Mouse (Mus musculus) liver, embryonic 14.5 days (tissue): ENCODE measurements around the gene Lasp1. TPM values are rescaled to one million over a fixed set of nuclear protein-coding genes. Genes with fewer than 3 reads are reported as not detected.

ENCODE experiments used
- ATAC-seq: fragments of 200-750 bp; cut with Nextera tagmentation; 2 replicates; pipeline ENCODE4 v1.8.0; 2017; ENCODE audit warnings: moderate number of reproducible peaks, mild to moderate bottlenecking, moderate library complexity; ENCODE audit not compliant: insufficient read depth
- DNase-seq, 3 experiments: peaks; one replicate each; pipeline ENCODE4 v3.0.0-alpha.2; 2012 to 2013; ENCODE audit warnings: low read depth in 3 of 3, low spot score in 3 of 3
- H3K27ac ChIP-seq: fragments of 300-500 bp; sonication (generic); 2 replicates; pipeline ENCODE4 v1.5.1; 2014; ENCODE audit warnings: moderate library complexity, mild to moderate bottlenecking, control low read depth, inconsistent platforms
- H3K27me3 ChIP-seq: fragments of 300-500 bp; sonication (generic); 2 replicates; pipeline ENCODE4 v1.6.1; 2014; ENCODE audit warnings: mild to moderate bottlenecking, low read length, moderate library complexity; ENCODE audit not compliant: control insufficient read depth, insufficient read depth
- H3K36me3 ChIP-seq: fragments of 300-500 bp; sonication (generic); replicated peaks from 2 replicates; pipeline ENCODE4 v1.6.1; 2014; ENCODE audit warnings: low read depth; ENCODE audit not compliant: control insufficient read depth, insufficient read depth
- H3K4me1 ChIP-seq, 2 experiments: fragments of 200-500 bp in 1 of 2; fragments of 300-500 bp in 1 of 2; sonication (generic) in 1 of 2; replicated peaks; 2 replicates each; pipeline ENCODE4 v1.6.1; 2012 to 2014; ENCODE audit warnings: antibody characterized with exemption in 1 of 2, inconsistent platforms in 1 of 2, low read length in 1 of 2; ENCODE audit not compliant: control insufficient read depth in 2 of 2, insufficient read depth in 2 of 2
- H3K4me2 ChIP-seq: fragments of 300-500 bp; sonication (generic); 2 replicates; pipeline ENCODE4 v1.6.1; 2014; ENCODE audit warnings: low read depth, mild to moderate bottlenecking, control low read depth, moderate library complexity
- H3K4me3 ChIP-seq, 2 experiments: fragments of 200-500 bp in 1 of 2; fragments of 300-500 bp in 1 of 2; sonication (generic) in 1 of 2; 2 replicates each; pipeline ENCODE4 v1.5.1; 2012 to 2014; ENCODE audit warnings: low read depth in 2 of 2, low read length in 2 of 2, mild to moderate bottlenecking in 2 of 2, control low read depth in 1 of 2, inconsistent platforms in 1 of 2, moderate library complexity in 1 of 2; ENCODE audit not compliant: insufficient read depth in 1 of 2
- H3K9ac ChIP-seq: fragments of 300-500 bp; sonication (generic); replicated peaks from 2 replicates; pipeline ENCODE4 v1.6.1; 2014; ENCODE audit warnings: mild to moderate bottlenecking, control low read depth, moderate library complexity
- H3K9me3 ChIP-seq: fragments of 300-500 bp; sonication (generic); 2 replicates; pipeline ENCODE4 v1.6.1; 2016; ENCODE audit warnings: low read length, mixed read lengths; ENCODE audit not compliant: control insufficient read depth
- CTCF ChIP-seq: IDR thresholded peaks from 2 replicates; pipeline ENCODE4 v1.5.1; 2016; ENCODE audit warnings: antibody characterized with exemption, low read depth, control low read depth
- EP300 ChIP-seq: IDR thresholded peaks from 2 replicates; pipeline ENCODE4 v1.6.1; 2016; ENCODE audit warnings: antibody characterized with exemption, low read depth
- WGBS: fragments of 180-500 bp; shearing (Covaris S2); extraction: QIAGEN DNeasy Blood & Tissue Kit; methylation state at CpG from one replicate; pipeline ENCODE4 v1.1.7; 2014; ENCODE audit not compliant: insufficient replicate concordance; 5-methylcytosine and 5-hydroxymethylcytosine counted together
- polyA plus RNA-seq, 2 experiments: library from polyadenylated mRNA; depleted of rRNA in 1 of 2; stranded (reverse) in 1 of 2; unstranded in 1 of 2; fragments of >200 nt; fragmentation: Nextera tagmentation in 1 of 2; extraction: Ambion mirVana in 1 of 2; gene quantifications; 2 replicates each; pipeline versions ENCODE4 v1.2.1 to v1.2.3; 2012 to 2014

Gene Lasp1
- polyA plus RNA-seq, 2 experiments, result 15.5 to 19.1 TPM

- WGBS, result 51% methylated on average over 5 of the region's 5 CpGs
- peaks cover 38% of the 10 kb centered on the region for H3K36me3 ChIP-seq
- H3K4me1 ChIP-seq, result peaks cover 7 to 11% of the 10 kb centered on the region in 2 experiments
- DNase-seq (no peak), ATAC-seq (peak; percentile 42; the same call in 1 of the 2 replicates)
- H3K4me2 ChIP-seq, result no peak overlapping the region
- no peaks in the 10 kb centered on the region for H3K9me3 ChIP-seq
- no peaks in the 10 kb centered on the region for H3K27me3 ChIP-seq
- no peak overlapping the region for H3K9ac ChIP-seq
- no peak overlapping the region for H3K27ac ChIP-seq
- no peak overlapping the region for H3K4me3 ChIP-seq
- TF ChIP-seq EP300 (no peak), CTCF (no peak)
These were observed 22.2 kb upstream of the Lasp1 start for GRCm38 (mm10) chr11:97776497-97777128.

DNA sequence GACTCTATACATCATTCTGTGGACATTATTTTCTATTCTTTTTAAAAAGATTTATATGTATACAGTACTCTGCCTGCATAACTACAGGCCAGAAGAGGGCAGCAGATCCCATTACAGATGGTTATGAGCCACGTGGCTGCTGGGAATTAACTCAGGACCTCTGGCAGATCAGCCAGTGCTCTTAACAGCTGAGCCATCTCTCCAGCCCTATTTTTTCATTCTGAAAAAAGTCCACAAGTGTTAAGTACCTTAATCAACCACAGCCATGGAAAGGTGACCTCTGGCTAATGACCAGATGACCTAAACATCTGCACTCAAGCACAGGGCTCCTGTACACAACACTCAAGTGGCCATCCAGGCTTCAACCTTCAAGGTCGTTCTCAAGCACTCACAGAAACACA lies 21.7 kb upstream of the Lasp1 start:
- Histone ChIP-seq H3K27ac (no peak overlapping the region), H3K27me3 (no peaks in the 10 kb centered on the region), H3K9ac (no peak overlapping the region), H3K4me2 (no peak overlapping the region), H3K9me3 (no peaks in the 10 kb centered on the region), H3K36me3 (peaks cover 38% of the 10 kb centered on the region), H3K4me1 (peaks cover 7 to 11% of the 10 kb centered on the region in 2 experiments), H3K4me3 (no peak overlapping the region)
- DNase-seq (no peak), ATAC-seq (peak; percentile 22; the same call in 1 of the 2 replicates)
- WGBS, result 39% methylated on average over 2 of the region's 2 CpGs
- peak; percentile 54 for TF ChIP-seq CTCF
- TF ChIP-seq EP300, result no peak

- TF ChIP-seq CTCF (no peak), EP300 (no peak)
- H3K4me1 ChIP-seq, result peaks cover 7 to 11% of the 10 kb centered on the region in 2 experiments
- H3K36me3 ChIP-seq, result peaks cover 38% of the 10 kb centered on the region
- no peak overlapping the region; the same call in 1 of the 2 replicates for H3K9ac ChIP-seq
- H3K9me3 ChIP-seq, result no peaks in the 10 kb centered on the region
- H3K27ac ChIP-seq, result no peak overlapping the region
- H3K4me3 ChIP-seq, result peak overlapping the region in 1 of 2 experiments; percentile 8; a peak in 1 of 4 replicates
- no peak for ATAC-seq
- peak overlapping the region; percentile 33 for H3K4me2 ChIP-seq
- DNase-seq, result no peak
- H3K27me3 ChIP-seq, result no peaks in the 10 kb centered on the region
- 80% methylated on average over 1 of the region's 1 CpGs for WGBS
These were observed 19.9 kb upstream of the Lasp1 start for GRCm38 (mm10) chr11:97778918-97779317.

- DNase-seq, result no peak
- Histone ChIP-seq H3K4me1 (peaks cover 7 to 11% of the 10 kb centered on the region in 2 experiments), H3K9me3 (no peaks in the 10 kb centered on the region), H3K27ac (peak overlapping the region; percentile 2), H3K9ac (peak overlapping the region; percentile 94), H3K4me3 (peak overlapping the region; percentile 79 to 83), H3K27me3 (no peaks in the 10 kb centered on the region), H3K4me2 (peak overlapping the region; percentile 87), H3K36me3 (peaks cover 38% of the 10 kb centered on the region)
- no peak for ATAC-seq
- TF ChIP-seq EP300, result no peak
- 27% methylated on average over 2 of the region's 2 CpGs for WGBS
These were observed 18.7 kb upstream of the Lasp1 start for GRCm38 (mm10) chr11:97779968-97780701.

DNA sequence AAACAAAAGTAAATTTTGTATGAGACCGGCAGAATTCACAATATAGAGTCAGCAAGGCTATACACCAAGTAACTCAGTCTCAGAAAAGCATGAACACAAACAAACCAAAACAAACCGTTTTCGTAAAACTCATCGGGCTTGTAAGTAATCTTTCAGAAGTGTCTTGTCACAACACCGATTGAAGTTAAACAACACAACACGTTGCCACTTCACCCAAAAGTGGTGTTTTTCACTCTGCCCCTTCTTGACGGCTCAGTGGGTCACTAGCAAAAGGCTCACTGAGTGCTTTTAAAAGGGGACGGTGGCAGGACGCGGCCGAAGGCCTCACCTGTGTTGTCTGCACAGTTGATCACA lies 17.3 kb upstream of the Lasp1 start:
- WGBS, result 0% methylated on average over 11 of the region's 11 CpGs
- TF ChIP-seq EP300 (no peak), CTCF (no peak)
- H3K4me2 ChIP-seq, result peak overlapping the region; percentile 87

More for the DNA sequence above, 17.3 kb upstream of the Lasp1 start:
- H3K36me3 ChIP-seq, result peaks cover 38% of the 10 kb centered on the region
- H3K9me3 ChIP-seq, result no peaks in the 10 kb centered on the region
- H3K27me3 ChIP-seq, result no peaks in the 10 kb centered on the region
- DNase-seq (no peak), ATAC-seq (no peak)
- H3K4me3 ChIP-seq, result peak overlapping the region; percentile 79 to 83
- peak overlapping the region; percentile 50 for H3K27ac ChIP-seq
- peaks cover 7 to 11% of the 10 kb centered on the region in 2 experiments for H3K4me1 ChIP-seq
- H3K9ac ChIP-seq, result peak overlapping the region; percentile 94
